Mouse (Mus musculus) bone marrow, adult 2 months (tissue): ENCODE measurements at regions not wholly inside any gene's neighbourhood (a gene's known extent, or its start where the extent isn't known, plus 50 kb on each side); places are given as distances from the start of the nearest gene placed in this dataset.

ENCODE experiments used
- CTCF ChIP-seq: fragments of 200-500 bp; IDR thresholded peaks from 2 replicates; pipeline ENCODE4 v1.5.1; 2011; ENCODE audit warnings: low read length, control low read depth; ENCODE audit not compliant: control insufficient read depth, insufficient read depth
- POLR2A ChIP-seq: fragments of 200-500 bp; IDR thresholded peaks from 2 replicates; pipeline ENCODE4 v1.6.1; 2011; ENCODE audit warnings: low read depth, mild to moderate bottlenecking, control low read depth, low read length, borderline replicate concordance; ENCODE audit not compliant: control insufficient read depth

GRCm38 (mm10) chr8:92222992-92223391 lies 134.4 kb upstream of the Irx5 start:
- TF ChIP-seq CTCF (no peak), POLR2A (no peak)
